Mouse (Mus musculus): ENCODE results near the gene Rbm8a.

GRCm38 (mm10) chr3:96636448-96636847, 6.7 kb downstream of the Rbm8a start:
- TF ChIP-seq POLR2A (IDR thresholded peaks at IDR 0.05; ENCODE audit: borderline replicate concordance, extremely low read depth, insufficient read depth, insufficient read length, poor library complexity, severe bottlenecking) (no peak), CTCF (IDR thresholded peaks at IDR 0.05; ENCODE audit: borderline replicate concordance, extremely low read depth, insufficient read depth, insufficient read length) (no peak)
